20 mouse cellular contexts compared by ENCODE assay signal in the genomic region with DNA sequence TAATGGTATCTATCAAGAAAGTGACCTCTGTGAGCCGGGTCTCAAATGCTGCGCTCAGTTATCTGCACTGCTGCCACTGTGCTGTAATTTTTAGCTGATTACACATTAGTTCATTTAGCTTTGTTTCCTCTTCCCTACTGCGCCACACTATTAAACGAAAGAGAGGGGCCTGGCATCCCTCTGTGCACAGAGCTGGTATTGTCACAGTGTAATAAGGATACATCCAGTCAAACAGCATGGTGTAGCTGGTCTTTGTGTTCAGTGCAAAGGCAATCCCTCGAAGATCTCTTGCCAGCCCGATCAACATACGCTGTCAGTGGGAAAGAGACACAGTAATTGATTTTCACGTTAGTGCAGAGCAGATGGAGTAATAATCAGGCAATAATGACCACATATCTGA. TPM values are rescaled to one million over a fixed set of nuclear protein-coding genes. Genes with fewer than 3 reads are reported as not detected.
DNase-seq lines count a peak whose midpoint lies in the region; ATAC-seq lines count a peak whose summit lies in the region.
"Had no signal": no experiment of that assay in that cellular context is flagged by ENCODE, and none has a peak within 500 bp of the region (broad histone marks: within the 10 kb centered on the region; RNA-seq: fewer than 3 reads in every experiment).

No protein-coding gene starts in this region.

- peak; percentile 16 for DNase-seq in cerebellum, adult 9-11 months
- no peak for DNase-seq in midbrain, embryonic 11.5 days (ENCODE audit: low spot score, missing footprints)
- DNase-seq in hindbrain, embryonic 14.5 days (ENCODE audit: low spot score): peak; percentile 44
- peak; percentile 25 for DNase-seq in retina, embryonic 14.5 days (ENCODE audit: low spot score)
- no peak for DNase-seq in right cerebral cortex, postnatal 25 days
- DNase-seq in MN1 (ENCODE audit: low spot score): no peak
- DNase-seq: heart, adult 2 months; lung, embryonic 14.5 days; thymus, postnatal 36 days had no signal

- ATAC-seq in cerebellum, adult (ENCODE audit: insufficient number of reproducible peaks, low FRiP score, low TSS enrichment): no peak
- ATAC-seq in midbrain, embryonic 13.5 days: 0 out of 2 replicates have a peak, but pooled peaks have one; percentile 45
- ATAC-seq in midbrain, embryonic 11.5 days (ENCODE audit: low FRiP score): no peak
- ATAC-seq in hindbrain, embryonic 14.5 days (ENCODE audit: low FRiP score): peak; percentile 82
- ATAC-seq: activated CD4-positive, CD25-positive, alpha-beta regulatory T cell, adult 4 months had no signal

- H3K9ac ChIP-seq in midbrain, embryonic 13.5 days (replicated peaks): no peak overlapping the region
- H3K9ac ChIP-seq in midbrain, embryonic 11.5 days (ENCODE audit: low read length): no peak overlapping the region
- 0 out of 2 replicates have a peak overlapping the region, but pooled peaks have one; percentile 16 for H3K9ac ChIP-seq in hindbrain, embryonic 14.5 days
- H3K9ac ChIP-seq: kidney, embryonic 15.5 days; lung, embryonic 14.5 days had no signal

- H3K36me3 ChIP-seq in midbrain, embryonic 13.5 days: no peaks in the 10 kb centered on the region
- H3K36me3 ChIP-seq in midbrain, embryonic 11.5 days (ENCODE audit: control insufficient read depth, insufficient read depth, low read length): no peaks in the 10 kb centered on the region
- H3K36me3 ChIP-seq in hindbrain, embryonic 14.5 days (replicated peaks; ENCODE audit: control insufficient read depth, insufficient read depth): no peaks in the 10 kb centered on the region
- H3K36me3 ChIP-seq: embryonic facial prominence, embryonic 10.5 days; kidney, embryonic 15.5 days had no signal

- no peak overlapping the region for H3K4me2 ChIP-seq in midbrain, embryonic 13.5 days (replicated peaks)
- no peak overlapping the region for H3K4me2 ChIP-seq in midbrain, embryonic 11.5 days
- no peak overlapping the region for H3K4me2 ChIP-seq in hindbrain, embryonic 14.5 days (replicated peaks)
- H3K4me2 ChIP-seq: kidney, embryonic 15.5 days; liver, embryonic 11.5 days; lung, embryonic 14.5 days had no signal

- H3K27me3 ChIP-seq in midbrain, embryonic 13.5 days: no peaks in the 10 kb centered on the region
- H3K27me3 ChIP-seq in midbrain, embryonic 11.5 days (ENCODE audit: control insufficient read depth, insufficient read depth, low read length): no peaks in the 10 kb centered on the region
- H3K27me3 ChIP-seq in hindbrain, embryonic 14.5 days (ENCODE audit: control insufficient read depth, insufficient read depth, low read length): no peaks in the 10 kb centered on the region

- H3K4me1 ChIP-seq in midbrain, embryonic 13.5 days (replicated peaks): peaks cover 15% of the 10 kb centered on the region
- H3K4me1 ChIP-seq in midbrain, embryonic 11.5 days (ENCODE audit: control insufficient read depth, insufficient read depth, low read length): no peaks in the 10 kb centered on the region
- H3K4me1 ChIP-seq in hindbrain, embryonic 14.5 days (replicated peaks; ENCODE audit: control insufficient read depth, insufficient read depth, low read length): peaks cover 24% of the 10 kb centered on the region

- no peak overlapping the region for H3K27ac ChIP-seq in midbrain, embryonic 13.5 days
- no peak overlapping the region for H3K27ac ChIP-seq in midbrain, embryonic 11.5 days (ENCODE audit: low read depth, low read length)
- H3K27ac ChIP-seq in hindbrain, embryonic 14.5 days: peak overlapping the region; percentile 47; the same call in 1 of the 2 replicates
- H3K27ac ChIP-seq: embryonic facial prominence, embryonic 10.5 days; heart, adult 2 months; kidney, embryonic 15.5 days; macrophage had no signal

- H3K9me3 ChIP-seq in midbrain, embryonic 13.5 days: no peaks in the 10 kb centered on the region
- no peaks in the 10 kb centered on the region for H3K9me3 ChIP-seq in midbrain, embryonic 11.5 days (ENCODE audit: control insufficient read depth, low read length)
- H3K9me3 ChIP-seq in hindbrain, embryonic 14.5 days (ENCODE audit: control insufficient read depth, low read length): no peaks in the 10 kb centered on the region
- H3K9me3 ChIP-seq: embryonic facial prominence, embryonic 10.5 days; kidney, embryonic 15.5 days had no signal

- 37% methylated on average over 8 of the region's 8 CpGs for WGBS in midbrain, embryonic 13.5 days
- 76% methylated on average over 8 of the region's 8 CpGs for WGBS in midbrain, embryonic 11.5 days
- WGBS in hindbrain, embryonic 14.5 days: 32% methylated on average over 8 of the region's 8 CpGs

- no peak overlapping the region for H3K4me3 ChIP-seq in midbrain, embryonic 13.5 days (replicated peaks)
- no peak overlapping the region for H3K4me3 ChIP-seq in midbrain, embryonic 11.5 days (ENCODE audit: low read depth, low read length)
- H3K4me3 ChIP-seq in hindbrain, embryonic 14.5 days (replicated peaks; ENCODE audit: low read length): no peak overlapping the region
- H3K4me3 ChIP-seq: embryonic facial prominence, embryonic 10.5 days; erythroblast, embryonic 14.5 days; heart, adult 2 months; kidney, embryonic 15.5 days had no signal

RNA-seq across cellular contexts. Expression of a gene that starts 20.6 kb away (rescaled TPM):
- not detected in 2 replicates for polyA plus RNA-seq in midbrain, embryonic 13.5 days (2015; fragmentation: Nextera tagmentation; extraction: Ambion mirVana)
- 0.23 TPM in 1 of 2 replicates, not detected in the other for polyA plus RNA-seq in midbrain, embryonic 11.5 days (2014; fragmentation: Nextera tagmentation; extraction: Ambion mirVana)
- not detected in 2 replicates for polyA plus RNA-seq in hindbrain, embryonic 14.5 days (2014; fragmentation: Nextera tagmentation; extraction: Ambion mirVana)
- polyA plus RNA-seq: activated CD4-positive, CD25-positive, alpha-beta regulatory T cell, adult 4 months; embryonic facial prominence, embryonic 10.5 days; erythroblast, embryonic 14.5 days; heart, adult 2 months; heart, postnatal 0 days; intestine, embryonic 14.5 days; kidney, embryonic 15.5 days; liver, embryonic 11.5 days; lung, embryonic 14.5 days; macrophage; testis, adult 2 months had no signal

Comparison
In these comparisons a context has a peak if more than half of its experiments do, and no peak if none do; other contexts are left out.
1. ATAC-seq: peak in midbrain, embryonic 13.5 days (single experiment) and hindbrain, embryonic 14.5 days (single experiment); none in cerebellum, adult (single experiment) and midbrain, embryonic 11.5 days (single experiment).
2. DNase-seq: peak in cerebellum, adult 9-11 months (single experiment), hindbrain, embryonic 14.5 days (single experiment) and retina, embryonic 14.5 days (single experiment); none in midbrain, embryonic 11.5 days (single experiment), right cerebral cortex, postnatal 25 days (single experiment) and MN1 (single experiment).